Mouse (Mus musculus): ENCODE data around the gene Hbs1l. TPM values are rescaled to one million over a fixed set of nuclear protein-coding genes. Genes with fewer than 3 reads are reported as not detected.
A peak's percentile ranks its signal among the peaks of the same experiment; 100 is the strongest.

Hbs1l gene
- polyA plus RNA-seq (2015; fragmentation: Nextera tagmentation; extraction: Ambion mirVana) = 42.2 and 45.1 TPM in 2 replicates

DNA sequence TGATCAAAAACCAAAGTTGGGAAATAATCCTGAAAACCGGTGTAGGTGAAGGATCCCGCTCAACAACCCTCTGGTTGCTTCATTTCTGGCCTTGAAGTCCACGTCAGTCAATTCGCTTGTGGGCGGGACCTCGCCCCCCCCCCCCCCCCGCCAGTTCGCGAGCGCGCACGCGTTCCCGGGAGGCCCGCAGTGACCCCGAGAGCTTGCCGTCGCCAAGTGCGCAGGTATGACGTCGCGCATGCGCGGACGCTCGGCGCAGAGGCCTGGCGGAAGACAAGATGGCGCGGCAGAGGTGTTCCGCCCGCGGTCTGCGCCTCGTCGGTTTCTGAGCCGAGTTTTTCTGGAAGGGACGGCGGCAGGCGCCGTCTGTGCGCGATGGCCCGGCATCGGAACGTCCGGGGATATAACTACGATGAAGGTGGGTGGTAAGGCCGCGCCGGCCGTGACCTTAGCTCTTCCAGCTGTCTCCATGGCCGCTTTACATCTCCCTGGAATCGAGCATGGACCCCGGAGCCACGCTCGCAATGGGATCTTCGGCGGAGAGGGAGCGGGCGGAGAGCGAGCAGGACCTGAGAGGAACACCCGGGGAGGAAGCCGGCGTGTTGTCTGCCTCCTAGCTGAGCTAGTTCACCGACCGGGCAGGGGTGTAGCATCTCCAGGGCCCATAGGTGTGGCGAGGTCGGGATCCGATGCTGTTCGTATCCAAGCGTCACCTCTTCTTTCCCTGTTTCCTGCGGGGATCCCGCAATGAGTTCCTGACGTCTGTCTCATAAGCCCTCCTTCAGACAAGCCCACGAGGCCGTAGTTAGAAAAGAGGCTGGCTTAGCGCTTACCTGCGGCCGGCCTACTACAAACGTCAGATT, at the start of gene Hbs1l:
TSS of gene Hbs1l (plus strand) at position 221 of the 863 bp plus-strand sequence.
- WGBS = under 1% methylated on average over 61 of the region's 81 CpGs
- H3K4me3 ChIP-seq (ENCODE audit: low read depth, low read length) = peak within 1 kb of the TSS; percentile 94
- H3K9me3 ChIP-seq (ENCODE audit: low read length) = no peaks in the 10 kb centered on the region
- ATAC-seq (peak; percentile 98), DNase-seq (ENCODE audit: low spot score) (peak; percentile 97)
- peak within 1 kb of the TSS; percentile 71 for H3K4me2 ChIP-seq (replicated peaks; ENCODE audit: low read depth, low read length)
- peaks cover 10% of the 10 kb centered on the region for H3K4me1 ChIP-seq (ENCODE audit: insufficient read depth, low read depth, low read length)
- TF ChIP-seq CTCF (IDR thresholded peaks at IDR 0.05) = no peak
- no peak for TF ChIP-seq EP300 (IDR thresholded peaks at IDR 0.05)
- peak within 1 kb of the TSS; percentile 87 for H3K9ac ChIP-seq (replicated peaks; ENCODE audit: low read depth)
- H3K27ac ChIP-seq (ENCODE audit: low read length) = peak within 1 kb of the TSS; percentile 75
- H3K27me3 ChIP-seq (replicated peaks; ENCODE audit: insufficient read depth, low read length) = no peaks in the 10 kb centered on the region
- H3K36me3 ChIP-seq (ENCODE audit: insufficient read depth, low read length) = 0 out of 2 replicates have a peak, but pooled peaks cover 4% of the 10 kb centered on the region

DNA sequence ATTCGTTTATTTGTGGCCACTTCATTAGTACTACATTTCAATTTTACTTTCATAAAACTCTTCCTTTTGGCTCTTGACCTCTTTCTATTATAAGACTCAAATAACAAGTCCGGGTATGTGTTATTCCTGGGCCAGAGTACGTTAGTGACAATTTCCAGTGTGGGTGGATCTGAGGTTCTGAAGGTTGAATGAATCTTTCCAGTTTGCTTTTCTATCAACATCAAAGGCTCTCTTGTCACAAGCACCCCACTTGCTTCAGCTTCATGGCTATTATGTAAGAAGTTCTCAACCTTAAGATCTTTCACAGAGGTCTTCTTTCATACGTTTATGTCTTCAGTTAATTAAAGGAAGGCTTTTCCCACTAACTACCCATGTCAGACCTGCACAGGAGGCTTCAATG, 47.2 kb upstream of the Hbs1l start:
- ATAC-seq = no peak
- no peak overlapping the region for H3K27ac ChIP-seq (ENCODE audit: low read length)
- H3K9me3 ChIP-seq (ENCODE audit: low read length) = no peaks in the 10 kb centered on the region
- WGBS = 52% methylated on average over 4 of the region's 4 CpGs
- no peaks in the 10 kb centered on the region for H3K27me3 ChIP-seq (replicated peaks; ENCODE audit: insufficient read depth, low read length)
- no peak for DNase-seq (ENCODE audit: low spot score)
- no peak overlapping the region for H3K4me3 ChIP-seq (ENCODE audit: low read depth, low read length)
- H3K4me2 ChIP-seq (replicated peaks; ENCODE audit: low read depth, low read length) = no peak overlapping the region
- H3K36me3 ChIP-seq (ENCODE audit: insufficient read depth, low read length) = no peaks in the 10 kb centered on the region
- no peaks in the 10 kb centered on the region for H3K4me1 ChIP-seq (ENCODE audit: insufficient read depth, low read depth, low read length)
- TF ChIP-seq EP300 (IDR thresholded peaks at IDR 0.05) (no peak), CTCF (IDR thresholded peaks at IDR 0.05) (no peak)
- H3K9ac ChIP-seq (replicated peaks; ENCODE audit: low read depth) = no peak overlapping the region

- Histone ChIP-seq H3K4me1 (ENCODE audit: insufficient read depth, low read depth, low read length) (no peaks in the 10 kb centered on the region), H3K9me3 (ENCODE audit: low read length) (no peaks in the 10 kb centered on the region), H3K27ac (ENCODE audit: low read length) (no peak overlapping the region), H3K4me2 (replicated peaks; ENCODE audit: low read depth, low read length) (no peak overlapping the region), H3K9ac (replicated peaks; ENCODE audit: low read depth) (no peak overlapping the region), H3K27me3 (replicated peaks; ENCODE audit: insufficient read depth, low read length) (no peaks in the 10 kb centered on the region), H3K36me3 (ENCODE audit: insufficient read depth, low read length) (no peaks in the 10 kb centered on the region), H3K4me3 (ENCODE audit: low read depth, low read length) (no peak overlapping the region)
- no peak for ATAC-seq
- whole genome bisulfite sequencing = 52% methylated on average over 15 of the region's 15 CpGs
- DNase-seq (ENCODE audit: low spot score) = no peak
- TF ChIP-seq CTCF (IDR thresholded peaks at IDR 0.05) (no peak), EP300 (IDR thresholded peaks at IDR 0.05) (no peak)
These were observed 43.8 kb upstream of the Hbs1l start for GRCm38 (mm10) chr10:21251881-21252534.

DNA sequence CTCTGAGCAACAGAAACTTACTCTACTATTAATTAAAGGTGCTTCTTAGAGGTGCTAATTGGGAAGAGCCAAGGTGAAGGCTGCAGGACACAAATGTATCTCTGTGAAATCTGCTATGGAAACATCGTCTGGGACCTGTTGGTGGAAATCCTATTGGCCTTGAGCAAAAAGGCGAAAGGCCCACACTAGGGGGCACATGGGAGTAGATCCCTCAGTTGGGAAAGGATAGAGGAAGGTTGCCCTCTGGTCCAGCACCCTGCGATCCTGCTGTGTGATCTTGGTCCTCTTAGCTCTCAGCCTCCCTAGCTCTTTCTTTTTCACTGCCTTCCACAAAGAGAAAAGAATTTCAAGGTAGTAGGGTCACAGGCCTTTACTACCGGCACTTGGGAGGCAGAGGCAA, 43.0 kb upstream of the Hbs1l start:
- Histone ChIP-seq H3K4me3 (ENCODE audit: low read depth, low read length) (no peak overlapping the region), H3K27ac (ENCODE audit: low read length) (no peak overlapping the region), H3K27me3 (replicated peaks; ENCODE audit: insufficient read depth, low read length) (no peaks in the 10 kb centered on the region), H3K36me3 (ENCODE audit: insufficient read depth, low read length) (no peaks in the 10 kb centered on the region), H3K9me3 (ENCODE audit: low read length) (no peaks in the 10 kb centered on the region), H3K4me2 (replicated peaks; ENCODE audit: low read depth, low read length) (no peak overlapping the region), H3K9ac (replicated peaks; ENCODE audit: low read depth) (no peak overlapping the region), H3K4me1 (ENCODE audit: insufficient read depth, low read depth, low read length) (no peaks in the 10 kb centered on the region)
- DNase-seq (ENCODE audit: low spot score) = no peak
- TF ChIP-seq EP300 (IDR thresholded peaks at IDR 0.05) (no peak), CTCF (IDR thresholded peaks at IDR 0.05) (no peak)
- WGBS = 81% methylated on average over 4 of the region's 4 CpGs
- no peak for ATAC-seq

DNA sequence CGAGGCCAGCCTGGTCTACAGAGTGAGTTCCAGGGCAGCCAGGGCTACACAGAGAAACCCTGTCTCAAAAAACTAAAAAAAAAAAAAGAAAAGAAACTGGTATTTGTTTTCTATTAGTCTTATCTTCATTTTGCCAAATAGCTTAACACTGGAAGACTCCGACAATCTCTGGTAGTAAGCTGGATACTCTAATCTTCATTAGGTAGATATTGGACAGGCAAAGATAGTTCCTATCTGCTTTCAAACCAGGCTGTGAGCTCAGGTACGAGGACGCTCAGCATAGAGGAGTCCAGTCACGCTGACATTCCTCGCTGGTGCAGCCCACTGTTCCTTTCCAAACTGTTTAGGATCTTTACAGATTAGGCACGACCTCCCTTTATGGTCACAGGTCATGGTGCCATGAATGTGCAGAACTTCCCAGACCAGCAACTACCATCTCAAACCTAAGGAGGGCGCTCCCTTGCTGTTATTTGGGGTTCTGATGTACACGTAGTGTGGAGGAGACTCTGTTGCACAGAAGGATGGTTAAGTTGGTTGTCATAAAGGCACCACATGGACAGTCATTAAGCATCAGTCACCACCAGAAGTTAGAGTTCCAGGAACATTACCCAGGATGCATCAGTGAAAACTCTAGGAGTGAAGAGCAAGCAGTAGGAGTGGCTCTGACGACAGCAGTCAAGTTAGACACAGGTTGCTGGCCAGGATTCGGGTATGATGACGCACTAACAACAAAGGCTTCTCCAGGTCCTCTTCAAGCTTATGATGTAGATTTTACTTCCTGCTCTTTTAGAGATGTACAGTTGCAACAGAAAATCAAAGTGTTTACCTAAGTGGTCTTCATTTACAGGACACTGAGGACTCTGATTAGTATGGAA, 41.3 kb upstream of the Hbs1l start:
- Histone ChIP-seq H3K36me3 (ENCODE audit: insufficient read depth, low read length) (no peaks in the 10 kb centered on the region), H3K9me3 (ENCODE audit: low read length) (no peaks in the 10 kb centered on the region), H3K4me3 (ENCODE audit: low read depth, low read length) (no peak overlapping the region), H3K27ac (ENCODE audit: low read length) (no peak overlapping the region), H3K27me3 (replicated peaks; ENCODE audit: insufficient read depth, low read length) (no peaks in the 10 kb centered on the region), H3K9ac (replicated peaks; ENCODE audit: low read depth) (no peak overlapping the region), H3K4me2 (replicated peaks; ENCODE audit: low read depth, low read length) (no peak overlapping the region), H3K4me1 (ENCODE audit: insufficient read depth, low read depth, low read length) (no peaks in the 10 kb centered on the region)
- TF ChIP-seq EP300 (IDR thresholded peaks at IDR 0.05) (no peak), CTCF (IDR thresholded peaks at IDR 0.05) (no peak)
- no peak for ATAC-seq
- 75% methylated on average over 12 of the region's 12 CpGs for WGBS
- no peak for DNase-seq (ENCODE audit: low spot score)

GRCm38 (mm10) chr10:21257244-21257643, 38.5 kb upstream of the Hbs1l start:
- H3K4me3 ChIP-seq (ENCODE audit: low read depth, low read length) = no peak overlapping the region
- no peak for DNase-seq (ENCODE audit: low spot score)
- H3K27me3 ChIP-seq (replicated peaks; ENCODE audit: insufficient read depth, low read length) = no peaks in the 10 kb centered on the region
- 69% methylated on average over 5 of the region's 5 CpGs for WGBS
- ATAC-seq = no peak
- no peak overlapping the region for H3K4me2 ChIP-seq (replicated peaks; ENCODE audit: low read depth, low read length)
- no peaks in the 10 kb centered on the region for H3K4me1 ChIP-seq (ENCODE audit: insufficient read depth, low read depth, low read length)
- no peak overlapping the region for H3K9ac ChIP-seq (replicated peaks; ENCODE audit: low read depth)
- no peaks in the 10 kb centered on the region for H3K36me3 ChIP-seq (ENCODE audit: insufficient read depth, low read length)
- TF ChIP-seq CTCF (IDR thresholded peaks at IDR 0.05) (no peak), EP300 (IDR thresholded peaks at IDR 0.05) (no peak)
- H3K27ac ChIP-seq (ENCODE audit: low read length) = no peak overlapping the region
- no peaks in the 10 kb centered on the region for H3K9me3 ChIP-seq (ENCODE audit: low read length)
